Mouse (Mus musculus): ENCODE results near the gene Dnmt3l. TPM values are rescaled to one million over a fixed set of nuclear protein-coding genes. Genes with fewer than 3 reads are reported as not detected.

The Dnmt3l gene
- polyA plus RNA-seq (2012; rRNA removed), result 0.86 and 1.1 TPM in 2 replicates

DNA sequence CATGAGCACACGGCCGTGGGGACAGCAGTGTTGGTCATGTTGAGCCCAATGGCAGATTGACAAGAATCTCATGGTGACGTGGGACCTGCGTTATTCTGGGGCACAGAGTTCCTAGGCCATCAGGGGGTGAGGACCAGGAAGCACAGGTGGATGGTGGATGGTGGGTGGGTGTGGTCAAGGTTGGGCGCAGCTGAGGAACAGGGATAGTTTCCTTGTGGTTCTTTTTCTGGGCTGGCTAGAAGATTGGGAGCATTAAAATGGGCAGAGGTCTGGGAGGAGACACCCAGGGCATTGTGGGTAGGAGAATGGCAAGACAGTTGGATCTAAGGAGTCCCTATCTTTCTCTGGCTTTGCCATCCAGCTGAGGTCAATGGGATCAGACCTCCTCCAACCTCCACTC is at the start of gene Dnmt3l:
Dnmt3l (plus strand) TSS at position 301 of the 400 bp plus-strand sequence.
- no peaks in the 10 kb centered on the region for H3K27me3 ChIP-seq (ENCODE audit: control insufficient read depth, insufficient read depth, low read length)
- no peaks in the 10 kb centered on the region for H3K36me3 ChIP-seq (ENCODE audit: control insufficient read depth, insufficient read depth, low read length)
- no peak within 1 kb of the TSS for H3K27ac ChIP-seq (ENCODE audit: insufficient read depth, low read depth, low read length)
- no peak within 1 kb of the TSS for H3K4me3 ChIP-seq (ENCODE audit: low read depth, low read length)
- H3K4me1 ChIP-seq (ENCODE audit: control insufficient read depth, insufficient read depth, insufficient read length, low read length), result peaks cover 3% of the 10 kb centered on the region
- WGBS, result 88% methylated on average over 5 of the region's 5 CpGs
- TF ChIP-seq CTCF (IDR thresholded peaks at IDR 0.05; ENCODE audit: extremely low read depth, insufficient read length, insufficient replicate concordance, low read depth, low read length) (no peak), POLR2A (IDR thresholded peaks at IDR 0.05; ENCODE audit: low read depth, low read length) (no peak)

DNA sequence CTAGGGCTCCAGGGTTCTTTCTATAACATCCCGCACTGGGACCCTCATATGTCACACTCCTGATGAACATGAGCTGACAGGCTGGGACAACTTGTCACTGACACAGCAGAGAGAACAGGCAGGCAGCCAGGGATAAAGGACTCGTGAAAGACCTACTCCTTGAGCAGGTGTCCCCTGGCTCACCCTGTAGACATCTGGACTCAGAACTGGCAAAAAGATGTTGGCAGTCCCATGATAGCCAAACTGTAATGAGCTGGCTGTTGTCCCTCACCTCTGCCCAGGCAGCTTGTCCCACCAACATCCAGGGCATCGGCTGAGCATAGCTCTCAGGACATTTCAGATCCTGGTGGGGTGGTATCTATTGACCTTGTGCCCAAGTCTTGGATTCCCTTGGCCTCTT is 46.1 kb upstream of the Dnmt3l start:
- TF ChIP-seq CTCF (IDR thresholded peaks at IDR 0.05; ENCODE audit: extremely low read depth, insufficient read length, insufficient replicate concordance, low read depth, low read length) (no peak), POLR2A (IDR thresholded peaks at IDR 0.05; ENCODE audit: low read depth, low read length) (no peak)
- Histone ChIP-seq H3K36me3 (ENCODE audit: control insufficient read depth, insufficient read depth, low read length) (peaks cover 49% of the 10 kb centered on the region), H3K27me3 (ENCODE audit: control insufficient read depth, insufficient read depth, low read length) (no peaks in the 10 kb centered on the region), H3K4me3 (ENCODE audit: low read depth, low read length) (no peak overlapping the region), H3K27ac (ENCODE audit: insufficient read depth, low read depth, low read length) (no peak overlapping the region), H3K4me1 (ENCODE audit: control insufficient read depth, insufficient read depth, insufficient read length, low read length) (no peaks in the 10 kb centered on the region)
- WGBS, result 87% methylated on average over 3 of the region's 3 CpGs

DNA sequence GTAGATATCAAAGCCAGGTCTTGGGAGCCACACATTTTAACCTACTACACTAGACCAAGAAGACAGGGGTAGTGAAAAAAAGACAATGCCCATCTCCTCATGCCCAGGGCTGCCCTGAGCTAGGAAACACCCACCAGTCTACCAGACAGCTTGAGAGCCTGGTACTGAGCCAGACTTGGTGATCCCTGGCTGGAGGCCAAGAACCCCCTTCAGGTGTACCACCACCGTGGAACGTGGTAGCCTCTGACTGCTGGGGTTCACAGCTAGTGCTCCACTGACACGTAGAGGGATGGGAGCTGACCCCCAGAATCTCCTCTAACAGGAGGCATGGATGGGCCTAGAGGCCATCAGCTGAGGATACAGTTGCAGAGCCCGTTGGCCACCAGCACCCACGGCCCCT is 41.5 kb upstream of the Dnmt3l start:
- peaks cover 40% of the 10 kb centered on the region for H3K36me3 ChIP-seq (ENCODE audit: control insufficient read depth, insufficient read depth, low read length)
- TF ChIP-seq POLR2A (IDR thresholded peaks at IDR 0.05; ENCODE audit: low read depth, low read length) (no peak), CTCF (IDR thresholded peaks at IDR 0.05; ENCODE audit: extremely low read depth, insufficient read length, insufficient replicate concordance, low read depth, low read length) (no peak)
- no peak overlapping the region for H3K4me3 ChIP-seq (ENCODE audit: low read depth, low read length)

GRCm38 (mm10) chr10:78001796-78002195 is 40.0 kb upstream of the Dnmt3l start:
- H3K36me3 ChIP-seq (ENCODE audit: control insufficient read depth, insufficient read depth, low read length), result peaks cover 31% of the 10 kb centered on the region

More for the DNA sequence above, 41.5 kb upstream of the Dnmt3l start:
- Histone ChIP-seq H3K27me3 (ENCODE audit: control insufficient read depth, insufficient read depth, low read length) (no peaks in the 10 kb centered on the region), H3K4me1 (ENCODE audit: control insufficient read depth, insufficient read depth, insufficient read length, low read length) (peaks cover 8% of the 10 kb centered on the region; the same call in 1 of the 2 replicates), H3K27ac (ENCODE audit: insufficient read depth, low read depth, low read length) (no peak overlapping the region)
- WGBS, result 94% methylated on average over 5 of the region's 5 CpGs

GRCm38 (mm10) chr10:78002316-78002715 is 39.4 kb upstream of the Dnmt3l start:
- whole genome bisulfite sequencing, result 93% methylated on average over 2 of the region's 2 CpGs
- TF ChIP-seq POLR2A (IDR thresholded peaks at IDR 0.05; ENCODE audit: low read depth, low read length) (no peak), CTCF (IDR thresholded peaks at IDR 0.05; ENCODE audit: extremely low read depth, insufficient read length, insufficient replicate concordance, low read depth, low read length) (no peak)
- Histone ChIP-seq H3K27me3 (ENCODE audit: control insufficient read depth, insufficient read depth, low read length) (no peaks in the 10 kb centered on the region), H3K4me3 (ENCODE audit: low read depth, low read length) (no peak overlapping the region), H3K27ac (ENCODE audit: insufficient read depth, low read depth, low read length) (no peak overlapping the region), H3K4me1 (ENCODE audit: control insufficient read depth, insufficient read depth, insufficient read length, low read length) (peaks cover 14% of the 10 kb centered on the region; the same call in 1 of the 2 replicates), H3K36me3 (ENCODE audit: control insufficient read depth, insufficient read depth, low read length) (peaks cover 28% of the 10 kb centered on the region)

More at GRCm38 (mm10) chr10:78001796-78002195, 40.0 kb upstream of the Dnmt3l start:
- peaks cover 13% of the 10 kb centered on the region; the same call in 1 of the 2 replicates for H3K4me1 ChIP-seq (ENCODE audit: control insufficient read depth, insufficient read depth, insufficient read length, low read length)
- H3K27me3 ChIP-seq (ENCODE audit: control insufficient read depth, insufficient read depth, low read length), result no peaks in the 10 kb centered on the region
- no peak overlapping the region for H3K4me3 ChIP-seq (ENCODE audit: low read depth, low read length)
- no peak overlapping the region for H3K27ac ChIP-seq (ENCODE audit: insufficient read depth, low read depth, low read length)
- 88% methylated on average over 11 of the region's 11 CpGs for WGBS
- TF ChIP-seq CTCF (IDR thresholded peaks at IDR 0.05; ENCODE audit: extremely low read depth, insufficient read length, insufficient replicate concordance, low read depth, low read length) (no peak), POLR2A (IDR thresholded peaks at IDR 0.05; ENCODE audit: low read depth, low read length) (no peak)

DNA sequence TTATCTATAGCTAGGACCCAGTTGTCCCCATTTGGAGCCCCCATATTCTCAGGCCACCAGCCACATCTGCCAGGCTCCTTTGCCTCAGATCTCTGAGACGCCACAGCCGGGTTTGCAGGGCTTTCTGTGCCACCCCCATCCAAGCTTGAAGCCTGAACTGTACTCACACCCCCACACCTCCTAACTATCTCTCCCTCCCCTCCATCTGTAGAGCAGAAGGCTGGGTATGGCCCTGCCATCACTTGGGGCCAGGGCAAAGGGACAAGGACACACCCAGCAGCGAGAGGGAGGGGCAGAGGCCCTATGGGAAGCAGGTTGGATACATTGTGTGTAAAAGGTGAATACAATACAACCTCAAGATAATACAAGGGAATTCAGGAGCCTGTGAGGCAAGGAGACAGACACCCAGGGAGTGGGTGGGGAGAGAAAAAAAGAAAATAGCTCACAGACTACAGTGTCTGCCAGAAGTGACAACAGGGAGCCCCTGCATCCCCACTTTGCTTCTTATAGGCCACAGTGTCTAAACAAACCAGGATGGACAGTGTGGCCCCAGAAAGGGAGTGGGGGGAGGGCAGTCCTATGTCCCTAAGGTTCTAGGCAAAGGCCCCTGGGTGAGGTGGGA is 37.2 kb upstream of the Dnmt3l start:
- peaks cover 20% of the 10 kb centered on the region for H3K4me1 ChIP-seq (ENCODE audit: control insufficient read depth, insufficient read depth, insufficient read length, low read length)
- H3K4me3 ChIP-seq (ENCODE audit: low read depth, low read length), result no peak overlapping the region
- TF ChIP-seq POLR2A (IDR thresholded peaks at IDR 0.05; ENCODE audit: low read depth, low read length) (no peak), CTCF (IDR thresholded peaks at IDR 0.05; ENCODE audit: extremely low read depth, insufficient read length, insufficient replicate concordance, low read depth, low read length) (no peak)
- WGBS, result 49% methylated on average over 3 of the region's 3 CpGs
- peak overlapping the region; percentile 25; the same call in 1 of the 2 replicates for H3K27ac ChIP-seq (ENCODE audit: insufficient read depth, low read depth, low read length)
- no peaks in the 10 kb centered on the region for H3K27me3 ChIP-seq (ENCODE audit: control insufficient read depth, insufficient read depth, low read length)
- H3K36me3 ChIP-seq (ENCODE audit: control insufficient read depth, insufficient read depth, low read length), result peaks cover 16% of the 10 kb centered on the region

DNA sequence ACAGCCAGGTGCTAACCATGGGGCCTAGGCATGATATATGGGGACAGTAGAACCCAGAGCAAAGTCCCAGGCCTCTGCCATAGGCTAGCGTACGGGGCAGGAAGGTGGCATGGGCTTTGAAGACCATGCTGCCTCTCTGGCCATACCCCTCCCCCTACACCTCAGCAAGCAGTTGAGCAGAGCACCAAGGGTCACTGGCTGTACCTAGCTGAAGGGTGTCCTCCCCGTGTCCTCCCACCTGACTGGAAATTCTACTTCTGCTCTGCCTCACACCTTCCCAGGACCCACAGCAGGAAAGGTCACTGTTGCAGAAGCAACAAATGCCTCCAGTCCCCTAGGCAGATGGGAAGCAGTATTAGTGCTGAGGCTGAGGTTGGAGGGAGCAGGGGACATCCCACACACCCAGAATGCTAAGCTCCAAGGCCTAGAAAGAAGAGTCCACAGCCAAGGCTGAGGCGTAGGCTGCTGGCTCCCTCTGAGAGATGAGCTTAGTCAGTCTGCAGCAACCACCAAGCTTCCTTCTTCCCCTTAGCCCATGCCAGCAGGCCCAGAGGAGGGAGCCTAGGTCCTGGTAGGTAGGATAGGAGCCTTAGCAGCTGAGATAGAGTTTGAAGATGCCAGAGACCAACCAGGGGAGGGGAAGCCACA is 35.8 kb upstream of the Dnmt3l start:
- H3K4me1 ChIP-seq (ENCODE audit: control insufficient read depth, insufficient read depth, insufficient read length, low read length), result peaks cover 20% of the 10 kb centered on the region
- 78% methylated on average over 4 of the region's 4 CpGs for WGBS
- H3K27me3 ChIP-seq (ENCODE audit: control insufficient read depth, insufficient read depth, low read length), result no peaks in the 10 kb centered on the region
- no peak overlapping the region for H3K4me3 ChIP-seq (ENCODE audit: low read depth, low read length)
- peaks cover 3% of the 10 kb centered on the region; the same call in 1 of the 2 replicates for H3K36me3 ChIP-seq (ENCODE audit: control insufficient read depth, insufficient read depth, low read length)
- TF ChIP-seq CTCF (IDR thresholded peaks at IDR 0.05; ENCODE audit: extremely low read depth, insufficient read length, insufficient replicate concordance, low read depth, low read length) (no peak), POLR2A (IDR thresholded peaks at IDR 0.05; ENCODE audit: low read depth, low read length) (no peak)
- H3K27ac ChIP-seq (ENCODE audit: insufficient read depth, low read depth, low read length), result no peak overlapping the region

Data from small intestine, adult 2 months (tissue).